Mouse (Mus musculus): ENCODE results near the gene Fat1. TPM values are rescaled to one million over a fixed set of nuclear protein-coding genes. Genes with fewer than 3 reads are reported as not detected.

Fat1 gene
- polyA plus RNA-seq, 1 experiment = 9.1 TPM

DNA sequence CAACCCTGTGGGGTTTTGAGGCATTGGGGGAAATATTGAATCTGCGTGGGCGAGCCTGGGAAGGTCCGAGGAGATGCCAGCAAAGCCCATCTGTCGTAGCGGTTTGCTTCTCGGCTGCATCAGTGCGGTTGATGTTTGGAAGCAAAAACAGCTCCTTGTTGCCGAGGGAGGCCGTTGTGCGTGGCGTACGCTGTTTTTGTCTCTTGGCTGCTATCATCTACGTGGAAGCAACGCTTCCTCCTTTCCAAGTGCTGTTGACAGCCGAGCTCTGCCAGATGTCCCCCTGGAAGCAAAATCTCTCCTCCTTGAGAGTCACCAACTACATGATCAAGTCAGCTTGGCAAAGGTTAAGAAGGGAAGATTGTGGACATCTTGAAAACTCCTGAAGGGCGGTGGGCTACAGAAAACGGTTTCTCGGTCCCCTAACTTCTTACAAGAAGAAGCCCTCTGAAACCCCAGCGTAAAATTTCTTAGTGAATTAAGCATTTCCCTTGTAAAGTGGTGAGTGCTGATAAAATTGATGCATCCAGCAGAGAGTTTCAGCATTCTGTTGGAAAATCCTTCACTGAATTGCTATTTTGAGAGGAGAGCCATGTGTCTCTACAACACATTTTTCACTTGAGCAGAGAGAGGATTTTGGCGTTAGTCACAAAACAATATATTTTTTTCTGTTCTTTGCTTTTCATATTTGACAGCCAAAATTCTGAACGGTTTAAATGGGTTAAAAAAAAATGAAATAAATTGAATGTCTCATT, 86.8 kb downstream of the Fat1 start:
- Histone ChIP-seq H3K4me1 (ENCODE audit: control insufficient read depth, insufficient read depth, low read length) (no peaks in the 10 kb centered on the region), H3K27me3 (ENCODE audit: control insufficient read depth, insufficient read depth, low read length) (no peaks in the 10 kb centered on the region), H3K4me3 (ENCODE audit: control insufficient read depth, low read depth, low read length) (peak overlapping the region; percentile 27), H3K27ac (ENCODE audit: control insufficient read depth, insufficient read depth, low read depth, low read length) (no peak overlapping the region), H3K36me3 (ENCODE audit: control insufficient read depth, insufficient read depth, low read length) (no peaks in the 10 kb centered on the region; the same call in 1 of the 2 replicates)
- TF ChIP-seq POLR2A (IDR thresholded peaks at IDR 0.05; ENCODE audit: control insufficient read depth, low read depth, low read length) (no peak), CTCF (IDR thresholded peaks at IDR 0.05; ENCODE audit: control insufficient read depth, insufficient read depth, insufficient replicate concordance, low read depth, low read length) (no peak)

DNA sequence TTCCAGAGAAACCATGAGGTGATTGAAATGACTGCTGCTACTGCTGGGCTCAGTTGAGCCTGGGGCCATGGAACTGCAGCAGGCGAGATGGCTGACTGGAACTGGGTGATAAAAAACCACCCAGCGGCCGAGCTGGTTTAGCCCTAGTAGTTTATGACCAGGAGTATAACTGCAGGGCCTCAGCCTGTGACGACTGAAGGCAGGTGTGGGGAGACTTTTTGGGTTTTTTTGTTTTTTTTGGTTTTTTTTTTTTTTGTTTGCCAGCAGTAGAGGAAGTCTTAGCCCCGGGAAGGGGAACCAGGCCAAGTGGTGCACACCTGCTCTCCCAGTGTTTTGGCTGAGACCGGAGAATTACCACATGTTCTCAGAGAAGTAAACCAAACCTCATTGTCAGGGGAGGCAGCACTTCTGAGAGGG, 92.8 kb downstream of the Fat1 start:
- no peaks in the 10 kb centered on the region for H3K36me3 ChIP-seq (ENCODE audit: control insufficient read depth, insufficient read depth, low read length)
- TF ChIP-seq CTCF (IDR thresholded peaks at IDR 0.05; ENCODE audit: control insufficient read depth, insufficient read depth, insufficient replicate concordance, low read depth, low read length) (no peak), POLR2A (IDR thresholded peaks at IDR 0.05; ENCODE audit: control insufficient read depth, low read depth, low read length) (no peak)

DNA sequence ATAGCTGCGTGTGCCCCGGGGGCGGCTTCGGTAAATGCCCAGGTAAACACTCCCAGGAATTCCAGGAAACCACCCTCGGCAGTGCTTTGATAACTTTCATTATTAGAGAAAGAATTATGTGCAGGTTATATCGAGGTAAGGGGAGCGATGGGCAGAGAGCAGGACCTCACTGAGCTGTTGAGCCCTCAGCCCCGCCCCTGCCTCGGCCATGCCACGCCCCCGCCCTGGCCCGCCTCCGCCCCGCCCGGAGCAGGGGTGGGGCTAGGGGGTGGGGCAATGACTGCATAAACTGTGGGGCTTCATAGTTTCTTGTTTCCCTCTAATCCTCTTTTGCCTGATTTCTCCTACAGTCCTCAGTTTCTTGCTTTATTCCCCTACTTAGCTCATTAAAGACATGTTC, 103.1 kb downstream of the Fat1 start:
- Histone ChIP-seq H3K4me3 (ENCODE audit: control insufficient read depth, low read depth, low read length) (peak overlapping the region; percentile 48), H3K27ac (ENCODE audit: control insufficient read depth, insufficient read depth, low read depth, low read length) (no peak overlapping the region), H3K27me3 (ENCODE audit: control insufficient read depth, insufficient read depth, low read length) (no peaks in the 10 kb centered on the region), H3K36me3 (ENCODE audit: control insufficient read depth, insufficient read depth, low read length) (no peaks in the 10 kb centered on the region), H3K4me1 (ENCODE audit: control insufficient read depth, insufficient read depth, low read length) (no peaks in the 10 kb centered on the region)
- TF ChIP-seq CTCF (IDR thresholded peaks at IDR 0.05; ENCODE audit: control insufficient read depth, insufficient read depth, insufficient replicate concordance, low read depth, low read length) = no peak
- TF ChIP-seq POLR2A (IDR thresholded peaks at IDR 0.05; ENCODE audit: control insufficient read depth, low read depth, low read length) = no peak

More for the DNA sequence above, 92.8 kb downstream of the Fat1 start:
- Histone ChIP-seq H3K27ac (ENCODE audit: control insufficient read depth, insufficient read depth, low read depth, low read length) (no peak overlapping the region), H3K27me3 (ENCODE audit: control insufficient read depth, insufficient read depth, low read length) (no peaks in the 10 kb centered on the region), H3K4me3 (ENCODE audit: control insufficient read depth, low read depth, low read length) (no peak overlapping the region), H3K4me1 (ENCODE audit: control insufficient read depth, insufficient read depth, low read length) (no peaks in the 10 kb centered on the region)

DNA sequence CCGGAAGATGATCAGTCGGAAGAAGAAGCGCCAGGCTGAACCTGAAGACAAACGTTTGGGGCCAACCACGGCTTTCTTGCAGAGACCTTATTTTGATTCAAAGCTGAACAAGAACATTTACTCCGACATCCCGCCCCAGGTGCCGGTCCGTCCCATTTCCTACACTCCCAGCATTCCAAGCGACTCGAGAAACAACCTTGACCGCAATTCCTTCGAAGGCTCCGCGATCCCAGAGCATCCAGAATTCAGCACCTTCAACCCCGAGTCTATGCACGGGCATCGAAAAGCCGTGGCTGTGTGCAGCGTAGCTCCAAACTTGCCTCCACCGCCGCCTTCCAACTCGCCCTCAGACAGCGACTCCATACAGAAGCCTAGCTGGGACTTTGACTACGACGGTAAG, 108.9 kb downstream of the Fat1 start:
- Histone ChIP-seq H3K4me3 (ENCODE audit: control insufficient read depth, low read depth, low read length) (peak overlapping the region; percentile 68), H3K27ac (ENCODE audit: control insufficient read depth, insufficient read depth, low read depth, low read length) (no peak overlapping the region), H3K36me3 (ENCODE audit: control insufficient read depth, insufficient read depth, low read length) (no peaks in the 10 kb centered on the region), H3K4me1 (ENCODE audit: control insufficient read depth, insufficient read depth, low read length) (peaks cover 6% of the 10 kb centered on the region; the same call in 1 of the 2 replicates), H3K27me3 (ENCODE audit: control insufficient read depth, insufficient read depth, low read length) (no peaks in the 10 kb centered on the region)
- no peak for TF ChIP-seq POLR2A (IDR thresholded peaks at IDR 0.05; ENCODE audit: control insufficient read depth, low read depth, low read length)
- TF ChIP-seq CTCF (IDR thresholded peaks at IDR 0.05; ENCODE audit: control insufficient read depth, insufficient read depth, insufficient replicate concordance, low read depth, low read length) = no peak

DNA sequence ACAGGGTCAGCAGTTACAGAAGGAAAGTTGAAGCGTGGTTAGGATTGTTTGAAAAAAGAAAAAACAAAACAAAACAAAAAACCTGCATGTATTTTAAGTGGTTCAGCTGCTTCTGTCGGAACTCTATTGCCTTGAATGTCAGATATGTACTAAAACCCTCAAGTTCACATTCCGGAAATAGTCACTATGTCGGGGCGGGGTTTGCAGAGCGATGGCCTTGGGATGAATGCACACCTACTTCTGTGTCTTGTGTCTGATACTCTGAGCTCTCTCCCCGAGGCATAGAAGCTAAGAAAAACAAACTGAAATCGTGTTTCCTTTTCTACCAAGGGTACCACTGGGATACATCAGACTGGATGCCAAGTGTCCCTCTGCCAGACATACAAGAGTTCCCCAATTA, 115.2 kb downstream of the Fat1 start:
- no peaks in the 10 kb centered on the region for H3K27me3 ChIP-seq (ENCODE audit: control insufficient read depth, insufficient read depth, low read length)
- no peaks in the 10 kb centered on the region; the same call in 1 of the 2 replicates for H3K4me1 ChIP-seq (ENCODE audit: control insufficient read depth, insufficient read depth, low read length)
- TF ChIP-seq POLR2A (IDR thresholded peaks at IDR 0.05; ENCODE audit: control insufficient read depth, low read depth, low read length) (no peak), CTCF (IDR thresholded peaks at IDR 0.05; ENCODE audit: control insufficient read depth, insufficient read depth, insufficient replicate concordance, low read depth, low read length) (no peak)
- H3K36me3 ChIP-seq (ENCODE audit: control insufficient read depth, insufficient read depth, low read length) = no peaks in the 10 kb centered on the region
- no peak overlapping the region for H3K27ac ChIP-seq (ENCODE audit: control insufficient read depth, insufficient read depth, low read depth, low read length)
- H3K4me3 ChIP-seq (ENCODE audit: control insufficient read depth, low read depth, low read length) = peak overlapping the region; percentile 61; the same call in 1 of the 2 replicates

DNA sequence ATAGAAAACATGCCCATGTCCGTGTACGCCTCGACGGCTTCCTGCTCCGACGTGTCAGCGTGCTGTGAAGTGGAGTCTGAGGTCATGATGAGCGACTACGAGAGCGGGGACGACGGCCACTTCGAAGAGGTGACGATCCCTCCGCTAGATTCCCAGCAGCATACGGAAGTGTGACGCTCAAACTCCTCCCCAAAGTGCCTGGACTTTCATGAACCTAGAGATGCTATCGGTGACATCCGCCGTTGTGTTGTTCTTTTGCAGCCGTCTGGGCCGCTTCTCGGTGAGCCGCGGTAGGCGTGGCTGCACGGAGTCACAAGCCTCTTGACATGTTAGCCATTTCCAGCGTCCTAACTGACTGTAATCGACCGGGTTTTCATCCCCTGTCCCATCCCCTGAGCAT, 116.0 kb downstream of the Fat1 start:
- Histone ChIP-seq H3K27ac (ENCODE audit: control insufficient read depth, insufficient read depth, low read depth, low read length) (no peak overlapping the region), H3K36me3 (ENCODE audit: control insufficient read depth, insufficient read depth, low read length) (no peaks in the 10 kb centered on the region), H3K4me3 (ENCODE audit: control insufficient read depth, low read depth, low read length) (peak overlapping the region; percentile 61), H3K4me1 (ENCODE audit: control insufficient read depth, insufficient read depth, low read length) (no peaks in the 10 kb centered on the region; the same call in 1 of the 2 replicates), H3K27me3 (ENCODE audit: control insufficient read depth, insufficient read depth, low read length) (no peaks in the 10 kb centered on the region)
- no peak for TF ChIP-seq CTCF (IDR thresholded peaks at IDR 0.05; ENCODE audit: control insufficient read depth, insufficient read depth, insufficient replicate concordance, low read depth, low read length)
- TF ChIP-seq POLR2A (IDR thresholded peaks at IDR 0.05; ENCODE audit: control insufficient read depth, low read depth, low read length) = no peak

DNA sequence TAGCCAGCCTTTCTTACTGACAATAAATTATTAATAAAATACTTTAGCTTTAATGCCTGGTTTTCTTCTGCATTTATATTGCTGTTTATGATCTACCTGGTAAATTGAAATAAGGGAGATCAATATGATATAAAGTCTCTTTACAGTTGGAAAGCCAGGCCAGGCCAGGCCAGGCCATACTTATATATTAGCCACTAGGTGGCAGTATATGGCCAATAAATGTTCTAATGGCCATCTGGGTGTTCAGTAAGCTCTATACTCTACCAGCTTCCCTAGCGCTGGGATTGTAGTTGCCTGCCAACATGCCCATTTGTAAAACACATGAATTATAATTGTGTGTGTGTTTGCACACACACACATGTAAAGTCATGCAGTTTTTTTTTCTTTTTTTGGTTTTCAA, 117.0 kb downstream of the Fat1 start:
- no peaks in the 10 kb centered on the region for H3K36me3 ChIP-seq (ENCODE audit: control insufficient read depth, insufficient read depth, low read length)

More for the DNA sequence above, 117.0 kb downstream of the Fat1 start:
- TF ChIP-seq POLR2A (IDR thresholded peaks at IDR 0.05; ENCODE audit: control insufficient read depth, low read depth, low read length) (no peak), CTCF (IDR thresholded peaks at IDR 0.05; ENCODE audit: control insufficient read depth, insufficient read depth, insufficient replicate concordance, low read depth, low read length) (no peak)
- H3K4me3 ChIP-seq (ENCODE audit: control insufficient read depth, low read depth, low read length) = no peak overlapping the region
- no peak overlapping the region for H3K27ac ChIP-seq (ENCODE audit: control insufficient read depth, insufficient read depth, low read depth, low read length)
- H3K4me1 ChIP-seq (ENCODE audit: control insufficient read depth, insufficient read depth, low read length) = no peaks in the 10 kb centered on the region; the same call in 1 of the 2 replicates
- no peaks in the 10 kb centered on the region for H3K27me3 ChIP-seq (ENCODE audit: control insufficient read depth, insufficient read depth, low read length)

Data from testis, adult 2 months (tissue).